Mouse (Mus musculus): Measurements from ENCODE around the gene Narf. TPM values are rescaled to one million over a fixed set of nuclear protein-coding genes. Genes with fewer than 3 reads are reported as not detected.

Narf gene
- polyA plus RNA-seq, 1 experiment from 2014 or later = 78.7 TPM

- Histone ChIP-seq H3K9me3 (no peaks in the 10 kb centered on the region), H3K4me3 (no peak overlapping the region), H3K36me3 (peaks cover 75% of the 10 kb centered on the region), H3K4me2 (replicated peaks) (no peak overlapping the region), H3K27ac (replicated peaks) (no peak overlapping the region), H3K9ac (replicated peaks) (no peak overlapping the region), H3K27me3 (no peaks in the 10 kb centered on the region), H3K4me1 (no peaks in the 10 kb centered on the region)
- WGBS = 91% methylated on average over 11 of the region's 11 CpGs
- no peak for ATAC-seq (ENCODE audit: low FRiP score, low read depth)
Observed at GRCm38 (mm10) chr11:121219776-121220175, 17.3 kb upstream of the Narf start.

- no peaks in the 10 kb centered on the region for H3K27me3 ChIP-seq
- no peak overlapping the region for H3K27ac ChIP-seq (replicated peaks)
- H3K4me1 ChIP-seq = no peaks in the 10 kb centered on the region
- H3K4me3 ChIP-seq = no peak overlapping the region
- peaks cover 85% of the 10 kb centered on the region for H3K36me3 ChIP-seq
- no peak for ATAC-seq (ENCODE audit: low FRiP score, low read depth)
- H3K9me3 ChIP-seq = no peaks in the 10 kb centered on the region
- WGBS = 87% methylated on average over 5 of the region's 5 CpGs
- H3K4me2 ChIP-seq (replicated peaks) = no peak overlapping the region
- no peak overlapping the region for H3K9ac ChIP-seq (replicated peaks)
Observed at GRCm38 (mm10) chr11:121220771-121221170, 16.3 kb upstream of the Narf start.

GRCm38 (mm10) chr11:121221321-121222010 is 15.6 kb upstream of the Narf start:
- H3K4me2 ChIP-seq (replicated peaks) = no peak overlapping the region
- WGBS = 89% methylated on average over 6 of the region's 6 CpGs
- H3K9me3 ChIP-seq = no peaks in the 10 kb centered on the region
- no peak overlapping the region for H3K9ac ChIP-seq (replicated peaks)
- peaks cover 91% of the 10 kb centered on the region for H3K36me3 ChIP-seq
- H3K27me3 ChIP-seq = no peaks in the 10 kb centered on the region
- no peak for ATAC-seq (ENCODE audit: low FRiP score, low read depth)
- H3K27ac ChIP-seq (replicated peaks) = no peak overlapping the region
- H3K4me1 ChIP-seq = no peaks in the 10 kb centered on the region
- no peak overlapping the region for H3K4me3 ChIP-seq

- H3K9me3 ChIP-seq = no peaks in the 10 kb centered on the region
- whole genome bisulfite sequencing = 37% methylated on average over 21 of the region's 21 CpGs
- H3K36me3 ChIP-seq = peaks cover 34% of the 10 kb centered on the region
- H3K9ac ChIP-seq (replicated peaks) = peak overlapping the region; percentile 76
- peak overlapping the region; percentile 80 for H3K4me2 ChIP-seq (replicated peaks)
- 0 out of 2 replicates have a peak overlapping the region, but pooled peaks have one; percentile 46 for H3K27ac ChIP-seq (replicated peaks)
- peaks cover 17% of the 10 kb centered on the region for H3K4me1 ChIP-seq
- peak; percentile 28; the same call in 1 of the 2 replicates for ATAC-seq (ENCODE audit: low FRiP score, low read depth)
- H3K27me3 ChIP-seq = no peaks in the 10 kb centered on the region
- H3K4me3 ChIP-seq = peak overlapping the region; percentile 78
Observed at GRCm38 (mm10) chr11:121228129-121229017, 8.7 kb upstream of the Narf start.

GRCm38 (mm10) chr11:121229018-121229439 is 8.0 kb upstream of the Narf start, which contains the start of gene Cybc1:
Gene Cybc1 (minus strand): TSS chr11:121229322.
- under 1% methylated on average over 23 of the region's 23 CpGs for WGBS
- peak; percentile 85 for ATAC-seq (ENCODE audit: low FRiP score, low read depth)

GRCm38 (mm10) chr11:121231191-121231590 is 5.9 kb upstream of the Narf start:
- H3K4me3 ChIP-seq = no peak overlapping the region
- no peak overlapping the region for H3K9ac ChIP-seq (replicated peaks)
- no peak for ATAC-seq (ENCODE audit: low FRiP score, low read depth)
- H3K27me3 ChIP-seq = no peaks in the 10 kb centered on the region
- no peaks in the 10 kb centered on the region for H3K9me3 ChIP-seq
- H3K4me1 ChIP-seq = peaks cover 22% of the 10 kb centered on the region
- no peak overlapping the region for H3K27ac ChIP-seq (replicated peaks)
- 74% methylated on average over 4 of the region's 4 CpGs for WGBS
- peaks cover 6% of the 10 kb centered on the region; the same call in 1 of the 2 replicates for H3K36me3 ChIP-seq
- H3K4me2 ChIP-seq (replicated peaks) = no peak overlapping the region

More at GRCm38 (mm10) chr11:121229018-121229439, 8.0 kb upstream of the Narf start, which contains the start of gene Cybc1:
- Histone ChIP-seq H3K27ac (replicated peaks) (0 out of 2 replicates have a peak within 1 kb of the TSS, but pooled peaks have one; percentile 46), H3K9ac (replicated peaks) (peak within 1 kb of the TSS; percentile 76), H3K27me3 (no peaks in the 10 kb centered on the region), H3K4me3 (peak within 1 kb of the TSS; percentile 78), H3K9me3 (no peaks in the 10 kb centered on the region), H3K4me2 (replicated peaks) (peak within 1 kb of the TSS; percentile 80), H3K4me1 (peaks cover 17% of the 10 kb centered on the region), H3K36me3 (peaks cover 28% of the 10 kb centered on the region)

GRCm38 (mm10) chr11:121231628-121232291 is 5.3 kb upstream of the Narf start:
- WGBS = 46% methylated on average over 4 of the region's 4 CpGs
- Histone ChIP-seq H3K4me2 (replicated peaks) (no peak overlapping the region), H3K27ac (replicated peaks) (no peak overlapping the region), H3K4me1 (peaks cover 25% of the 10 kb centered on the region), H3K9me3 (no peaks in the 10 kb centered on the region), H3K4me3 (no peak overlapping the region), H3K36me3 (peaks cover under 1% of the 10 kb centered on the region; the same call in 1 of the 2 replicates), H3K9ac (replicated peaks) (no peak overlapping the region), H3K27me3 (no peaks in the 10 kb centered on the region)
- no peak for ATAC-seq (ENCODE audit: low FRiP score, low read depth)

GRCm38 (mm10) chr11:121232706-121233105 is 4.3 kb upstream of the Narf start:
- Histone ChIP-seq H3K27ac (replicated peaks) (no peak overlapping the region), H3K27me3 (no peaks in the 10 kb centered on the region), H3K4me1 (peaks cover 23% of the 10 kb centered on the region), H3K4me2 (replicated peaks) (no peak overlapping the region), H3K9ac (replicated peaks) (no peak overlapping the region), H3K9me3 (no peaks in the 10 kb centered on the region), H3K4me3 (no peak overlapping the region), H3K36me3 (no peaks in the 10 kb centered on the region)
- no peak for ATAC-seq (ENCODE audit: low FRiP score, low read depth)
- WGBS = 38% methylated on average over 4 of the region's 4 CpGs

- H3K4me2 ChIP-seq (replicated peaks) = peak overlapping the region; percentile 50
- WGBS = 27% methylated on average over 9 of the region's 9 CpGs
- H3K9ac ChIP-seq (replicated peaks) = no peak overlapping the region
- H3K9me3 ChIP-seq = no peaks in the 10 kb centered on the region
- peaks cover 11% of the 10 kb centered on the region; the same call in 1 of the 2 replicates for H3K36me3 ChIP-seq
- peak overlapping the region; percentile 98 for H3K27ac ChIP-seq (replicated peaks)
- no peak for ATAC-seq (ENCODE audit: low FRiP score, low read depth)
- no peak overlapping the region for H3K4me3 ChIP-seq
- peaks cover 22% of the 10 kb centered on the region for H3K4me1 ChIP-seq
- no peaks in the 10 kb centered on the region for H3K27me3 ChIP-seq
Observed at GRCm38 (mm10) chr11:121235475-121236238, 1.4 kb upstream of the Narf start.

- no peaks in the 10 kb centered on the region for H3K27me3 ChIP-seq
- H3K4me1 ChIP-seq = peaks cover 22% of the 10 kb centered on the region
- peaks cover 25% of the 10 kb centered on the region for H3K36me3 ChIP-seq
- H3K9ac ChIP-seq (replicated peaks) = peak overlapping the region; percentile 82
- 6% methylated on average over 28 of the region's 28 CpGs for WGBS
- peak overlapping the region; percentile 80 for H3K4me3 ChIP-seq
- peak overlapping the region; percentile 53 for H3K4me2 ChIP-seq (replicated peaks)
- H3K9me3 ChIP-seq = no peaks in the 10 kb centered on the region
- peak overlapping the region; percentile 98 for H3K27ac ChIP-seq (replicated peaks)
- no peak; the same call in 1 of the 2 replicates for ATAC-seq (ENCODE audit: low FRiP score, low read depth)
Observed at GRCm38 (mm10) chr11:121237345-121238128, 484 bp downstream of the Narf start.

Measured in midbrain, embryonic 12.5 days (tissue).